Mouse (Mus musculus) kidney, adult 2 months (tissue): ENCODE results near the gene Ptpn3.

Source experiments
- CTCF ChIP-seq: fragments of 200-500 bp; conservative IDR thresholded peaks from 2 replicates; pipeline ENCODE4 v1.5.1; 2011; ENCODE audit warnings: low read depth, mild to moderate bottlenecking, control low read depth, low read length, moderate library complexity, mixed read lengths; ENCODE audit not compliant: insufficient read depth, insufficient read length
- POLR2A ChIP-seq: fragments of 200-500 bp; IDR thresholded peaks from one replicate; pipeline ENCODE4 v1.6.1; 2011; ENCODE audit warnings: low read depth, low read length, control low read depth

- TF ChIP-seq CTCF (no peak), POLR2A (no peak)
Observed at GRCm38 (mm10) chr4:57202660-57203361, 98.8 kb downstream of the Ptpn3 start.
